Mouse (Mus musculus) lung, postnatal 0 days (tissue): ENCODE results near the gene Ltbp1.
A peak's percentile ranks its signal among the peaks of the same experiment; 100 is the strongest.

Experiments used
- CTCF ChIP-seq: IDR thresholded peaks from 2 replicates; pipeline ENCODE4 v1.5.1; 2016; ENCODE audit warnings: antibody characterized with exemption, mild to moderate bottlenecking
- EP300 ChIP-seq: IDR thresholded peaks from 2 replicates; pipeline ENCODE4 v1.6.1; 2016; ENCODE audit warnings: antibody characterized with exemption, mild to moderate bottlenecking, control low read depth

DNA sequence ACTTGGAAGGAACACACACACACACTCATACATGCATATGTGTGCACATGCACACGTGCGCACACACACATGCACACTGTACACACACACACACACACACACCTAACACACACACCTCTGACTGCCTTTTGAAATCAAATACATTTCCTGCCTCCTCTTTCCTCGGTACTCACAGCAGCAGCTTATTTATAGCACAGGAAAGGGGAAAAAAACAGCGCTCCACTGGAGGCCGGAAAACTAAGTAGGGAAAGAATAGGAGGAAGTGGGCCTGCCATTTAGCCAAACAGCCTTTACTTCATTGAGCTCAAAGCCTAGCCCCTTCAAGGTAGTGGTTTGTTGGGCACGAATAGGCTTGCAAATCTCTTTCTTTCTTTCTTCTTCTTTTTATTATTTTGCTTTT lies 430.2 kb downstream of the Ltbp1 start, which contains the start of gene Rasgrp3:
- TF ChIP-seq EP300 (peak; percentile 88), CTCF (no peak)
